7 mouse cellular contexts compared by ENCODE assay signal in the genomic region with DNA sequence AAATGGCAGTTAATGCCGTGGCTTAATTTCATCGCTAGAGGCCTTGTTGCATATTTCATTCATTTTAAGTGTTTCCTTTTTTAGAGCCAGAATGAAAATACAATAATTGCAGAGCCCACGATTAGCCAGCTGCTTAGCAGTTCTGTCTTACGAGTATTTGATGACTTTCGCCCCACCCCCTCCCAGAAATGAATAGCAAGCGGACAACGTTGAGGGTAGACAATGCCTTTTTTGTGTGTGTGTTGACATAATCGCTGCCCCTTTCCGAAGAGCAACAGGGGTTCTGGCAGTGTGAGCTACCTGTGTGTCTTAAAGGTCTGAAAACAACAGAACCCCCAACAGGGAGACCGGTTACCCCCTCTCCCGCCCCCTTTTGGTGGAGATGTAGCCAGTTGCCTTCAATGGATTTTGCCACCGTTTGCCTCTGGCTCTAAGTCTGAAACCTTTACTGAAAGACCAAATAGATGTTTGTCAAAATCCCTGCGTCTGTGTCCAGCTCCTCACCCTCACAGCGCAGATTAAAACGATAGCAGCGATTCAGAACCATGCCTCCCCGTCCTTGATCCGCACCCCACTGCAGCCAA.
A peak's percentile ranks its signal among the peaks of the same experiment; 100 is the strongest.
DNase-seq lines count a peak whose midpoint lies in the region; ATAC-seq and TF ChIP-seq lines count a peak whose summit lies in the region.

No protein-coding gene starts in this region.

- TF ChIP-seq CTCF in forebrain, postnatal 0 days (IDR thresholded peaks at IDR 0.05; ENCODE audit: low read depth): peak; percentile 40
- TF ChIP-seq CTCF in midbrain, postnatal 0 days (IDR thresholded peaks at IDR 0.05): peak; percentile 34; the same call in 1 of the 2 replicates

- H3K4me3 ChIP-seq in embryonic facial prominence, embryonic 11.5 days (ENCODE audit: low read depth, low read length): peak overlapping the region; percentile 7; the same call in 1 of the 2 replicates
- H3K4me3 ChIP-seq in forebrain, postnatal 0 days (ENCODE audit: low read depth, low read length): peak overlapping the region; percentile 28
- H3K4me3 ChIP-seq in midbrain, postnatal 0 days (ENCODE audit: low read depth, low read length): peak overlapping the region; percentile 16; the same call in 1 of the 2 replicates

- no peaks in the 10 kb centered on the region; the same call in 1 of the 2 replicates for H3K4me1 ChIP-seq in embryonic facial prominence, embryonic 11.5 days (ENCODE audit: control insufficient read depth, insufficient read depth, low read length)
- H3K4me1 ChIP-seq in forebrain, postnatal 0 days (ENCODE audit: insufficient read depth): peaks cover 13% of the 10 kb centered on the region; the same call in 1 of the 2 replicates
- peaks cover 2% of the 10 kb centered on the region; the same call in 1 of the 2 replicates for H3K4me1 ChIP-seq in midbrain, postnatal 0 days (ENCODE audit: insufficient read depth, low read length)

- H3K27me3 ChIP-seq in embryonic facial prominence, embryonic 11.5 days (ENCODE audit: control insufficient read depth, insufficient read depth, low read length): no peaks in the 10 kb centered on the region
- no peaks in the 10 kb centered on the region for H3K27me3 ChIP-seq in forebrain, postnatal 0 days (ENCODE audit: insufficient read depth, low read length)
- H3K27me3 ChIP-seq in midbrain, postnatal 0 days (ENCODE audit: insufficient read depth, low read length): no peaks in the 10 kb centered on the region

- DNase-seq in layer of hippocampus, postnatal 10 days (ENCODE audit: low spot score in 2 of 2): peak; percentile 11 to 28
- DNase-seq in layer of hippocampus, postnatal 25 days (ENCODE audit: extremely low spot score in 1 of 2, low spot score in 1 of 2): no peak
- DNase-seq in embryonic facial prominence, embryonic 11.5 days (ENCODE audit: low spot score): peak; percentile 35
- DNase-seq in forebrain, postnatal 0 days: peak; percentile 77
- peak; percentile 46 for DNase-seq in midbrain, postnatal 0 days (ENCODE audit: low spot score)
- no peak for DNase-seq in ovary, postnatal 10 days (ENCODE audit: low spot score)
- DNase-seq in c-Kit-positive CD71-positive TER-119-positive erythroid progenitor cells, embryonic 14.5 days (ENCODE audit: low spot score): no peak

- no peaks in the 10 kb centered on the region for H3K9me3 ChIP-seq in embryonic facial prominence, embryonic 11.5 days (replicated peaks; ENCODE audit: control insufficient read depth, low read length)
- H3K9me3 ChIP-seq in forebrain, postnatal 0 days (ENCODE audit: low read length): no peaks in the 10 kb centered on the region
- H3K9me3 ChIP-seq in midbrain, postnatal 0 days (ENCODE audit: low read length): no peaks in the 10 kb centered on the region

- 10% methylated on average over 18 of the region's 18 CpGs for WGBS in embryonic facial prominence, embryonic 11.5 days
- WGBS in forebrain, postnatal 0 days: 3% methylated on average over 18 of the region's 18 CpGs
- WGBS in midbrain, postnatal 0 days: 10% methylated on average over 18 of the region's 18 CpGs

- peak overlapping the region; percentile 34 for H3K4me2 ChIP-seq in embryonic facial prominence, embryonic 11.5 days (ENCODE audit: low read depth, low read length)
- peak overlapping the region; percentile 46 for H3K4me2 ChIP-seq in forebrain, postnatal 0 days (ENCODE audit: low read depth)
- peak overlapping the region; percentile 39 for H3K4me2 ChIP-seq in midbrain, postnatal 0 days (ENCODE audit: low read depth, low read length, poor library complexity, severe bottlenecking)

- H3K36me3 ChIP-seq in embryonic facial prominence, embryonic 11.5 days (replicated peaks; ENCODE audit: control insufficient read depth, insufficient read depth, low read depth, low read length): no peaks in the 10 kb centered on the region
- H3K36me3 ChIP-seq in forebrain, postnatal 0 days (ENCODE audit: insufficient read depth): no peaks in the 10 kb centered on the region
- H3K36me3 ChIP-seq in midbrain, postnatal 0 days (ENCODE audit: insufficient read depth, low read length): no peaks in the 10 kb centered on the region

- no peak for ATAC-seq in embryonic facial prominence, embryonic 11.5 days (replicated peaks; ENCODE audit: insufficient number of reproducible peaks, low FRiP score, low TSS enrichment, low read depth)
- ATAC-seq in forebrain, postnatal 0 days: peak; percentile 56
- no peak for ATAC-seq in midbrain, postnatal 0 days (ENCODE audit: low FRiP score)

- no peak overlapping the region for H3K27ac ChIP-seq in embryonic facial prominence, embryonic 11.5 days (replicated peaks; ENCODE audit: low read depth, low read length)
- H3K27ac ChIP-seq in forebrain, postnatal 0 days (ENCODE audit: low read depth, low read length): peak overlapping the region; percentile 75
- H3K27ac ChIP-seq in midbrain, postnatal 0 days (ENCODE audit: low read depth, low read length): 0 out of 2 replicates have a peak overlapping the region, but pooled peaks have one; percentile 14

- H3K9ac ChIP-seq in embryonic facial prominence, embryonic 11.5 days (replicated peaks; ENCODE audit: low read length): no peak overlapping the region
- peak overlapping the region; percentile 47 for H3K9ac ChIP-seq in forebrain, postnatal 0 days
- H3K9ac ChIP-seq in midbrain, postnatal 0 days (replicated peaks; ENCODE audit: low read length, poor library complexity, severe bottlenecking): 0 out of 2 replicates have a peak overlapping the region, but pooled peaks have one; percentile 37

Comparison
In these comparisons a context has a peak if more than half of its experiments do, and no peak if none do; other contexts are left out.
1. DNase-seq: peak in layer of hippocampus, postnatal 10 days (2 of 2), embryonic facial prominence, embryonic 11.5 days (single experiment), forebrain, postnatal 0 days (single experiment) and midbrain, postnatal 0 days (single experiment); none in layer of hippocampus, postnatal 25 days (0 of 2), ovary, postnatal 10 days (single experiment) and c-Kit-positive CD71-positive TER-119-positive erythroid progenitor cells, embryonic 14.5 days (single experiment).
2. Peak in every context shown above with its lines, with median percentiles within 50 percentile points of each other: H3K4me2 ChIP-seq and H3K4me3 ChIP-seq.